Mouse (Mus musculus): Measurements from ENCODE around the gene Zfp655. TPM values are rescaled to one million over a fixed set of nuclear protein-coding genes. Genes with fewer than 3 reads are reported as not detected.

Zfp655 gene
- total and polyA plus RNA-seq, 3 experiments: 18.1 to 24.6 (median 20.7) TPM

- Histone ChIP-seq H3K27ac (ENCODE audit: insufficient read depth, low read depth) (no peak overlapping the region), H3K36me3 (replicated peaks in 1 of 2; ENCODE audit: control insufficient read depth in 1 of 2, insufficient read depth in 1 of 2, low read length in 1 of 2) (peaks cover 19 to 21% of the 10 kb centered on the region in 2 experiments), H3K9ac (ENCODE audit: insufficient read depth, low read depth) (no peak overlapping the region), H3K79me2 (replicated peaks; ENCODE audit: control insufficient read depth, extremely low read depth, insufficient read depth, poor library complexity, severe bottlenecking) (peaks cover 20% of the 10 kb centered on the region), H3K4me3 (replicated peaks in 1 of 3; ENCODE audit: low read depth in 2 of 3, low read length in 2 of 3, poor library complexity in 1 of 3) (no peak overlapping the region), H3K27me3 (replicated peaks) (no peaks in the 10 kb centered on the region), H3K4me1 (ENCODE audit: control insufficient read depth in 1 of 2, insufficient read depth in 2 of 2) (peaks cover 6 to 41% of the 10 kb centered on the region in 2 experiments; a peak in 3 of 4 replicates), H3K9me3 (replicated peaks; ENCODE audit: low read length) (no peaks in the 10 kb centered on the region), H3K4me2 (ENCODE audit: insufficient read depth, low read depth, poor library complexity, severe bottlenecking) (no peak overlapping the region)
- TF ChIP-seq ZKSCAN1 (IDR thresholded peaks at IDR 0.05; ENCODE audit: borderline replicate concordance, low read depth, low read length): no peak
- TF ChIP-seq CTCF (conservative IDR thresholded peaks at IDR 0.05 in 1 of 2, IDR thresholded peaks at IDR 0.05 in 1 of 2; ENCODE audit: low read depth in 2 of 2, low read length in 2 of 2): peak in 1 of 2 experiments; percentile 30; a peak in 2 of 4 replicates
- in situ Hi-C loops (cut with MboI; ENCODE audit: low pct_ligation_motif_present, low pct_unique_long_range_greater_than_20kb, low sequenced_read_pairs): no loop called here
- dilution Hi-C loops (cut with MboI; ENCODE audit: extremely low pct_ligation_motif_present, extremely low pct_unique_long_range_greater_than_20kb, low sequenced_read_pairs): no loop called here
- DNase-seq (ENCODE audit: extremely low read depth): no peak
Measured at GRCm38 (mm10) chr5:145202446-145202845, 29.1 kb upstream of the Zfp655 start.

- Histone ChIP-seq H3K4me1 (ENCODE audit: control insufficient read depth in 1 of 2, insufficient read depth in 2 of 2) (peaks cover 3 to 35% of the 10 kb centered on the region in 2 experiments; a peak in 3 of 4 replicates), H3K9me3 (replicated peaks; ENCODE audit: low read length) (no peaks in the 10 kb centered on the region), H3K9ac (ENCODE audit: insufficient read depth, low read depth) (peak within 1 kb of the TSS; percentile 85), H3K36me3 (replicated peaks in 1 of 2; ENCODE audit: control insufficient read depth in 1 of 2, insufficient read depth in 1 of 2, low read length in 1 of 2) (peaks cover 10 to 14% of the 10 kb centered on the region in 2 experiments), H3K4me2 (ENCODE audit: insufficient read depth, low read depth, poor library complexity, severe bottlenecking) (peak within 1 kb of the TSS; percentile 65), H3K4me3 (replicated peaks in 1 of 3; ENCODE audit: low read depth in 2 of 3, low read length in 2 of 3, poor library complexity in 1 of 3) (peak within 1 kb of the TSS; percentile 65 to 80 (median 66)), H3K79me2 (replicated peaks; ENCODE audit: control insufficient read depth, extremely low read depth, insufficient read depth, poor library complexity, severe bottlenecking) (peaks cover 20% of the 10 kb centered on the region), H3K27ac (ENCODE audit: insufficient read depth, low read depth) (peak within 1 kb of the TSS; percentile 41), H3K27me3 (replicated peaks) (no peaks in the 10 kb centered on the region)
- in situ Hi-C loops (cut with MboI; ENCODE audit: low pct_ligation_motif_present, low pct_unique_long_range_greater_than_20kb, low sequenced_read_pairs): no loop called here
- dilution Hi-C loops (cut with MboI; ENCODE audit: extremely low pct_ligation_motif_present, extremely low pct_unique_long_range_greater_than_20kb, low sequenced_read_pairs): no loop called here
- DNase-seq (ENCODE audit: extremely low read depth): peak; percentile 99
- TF ChIP-seq CHD2 (IDR thresholded peaks at IDR 0.05; ENCODE audit: low read length): peak; percentile 54
- TF ChIP-seq HCFC1 (IDR thresholded peaks at IDR 0.05; ENCODE audit: low read depth, low read length): peak; percentile 84
- TF ChIP-seq USF2 (conservative IDR thresholded peaks at IDR 0.05; ENCODE audit: low read depth, low read length): no peak
- no peak for TF ChIP-seq USF1 (IDR thresholded peaks at IDR 0.05; ENCODE audit: low read depth, low read length)
- TF ChIP-seq UBTF (IDR thresholded peaks at IDR 0.05; ENCODE audit: low read depth, low read length): no peak
- no peak; the same call in 1 of the 2 replicates for TF ChIP-seq ETS1 (conservative IDR thresholded peaks at IDR 0.05; ENCODE audit: low read depth, low read length)
- peak; percentile 19; the same call in 1 of the 2 replicates for TF ChIP-seq E2F4 (IDR thresholded peaks at IDR 0.05; ENCODE audit: insufficient replicate concordance, low read depth, low read length)
- TF ChIP-seq MAZ (IDR thresholded peaks at IDR 0.05; ENCODE audit: low read depth, low read length): peak; percentile 35; the same call in 1 of the 2 replicates
- TF ChIP-seq MYC (IDR thresholded peaks at IDR 0.05; ENCODE audit: low read depth, low read length): no peak; the same call in 1 of the 2 replicates
- TF ChIP-seq CHD1 (IDR thresholded peaks at IDR 0.05; ENCODE audit: low read depth, low read length): no peak
- TF ChIP-seq EP300 (IDR thresholded peaks at IDR 0.05; ENCODE audit: low read length): no peak
- no peak for TF ChIP-seq RAD21 (IDR thresholded peaks at IDR 0.05; ENCODE audit: low read depth, low read length)
- TF ChIP-seq ZNF384 (IDR thresholded peaks at IDR 0.05; ENCODE audit: low read depth, low read length): no peak
- no peak for TF ChIP-seq POLR2AphosphoS2 (IDR thresholded peaks at IDR 0.05; ENCODE audit: low read depth, low read length)
- TF ChIP-seq RCOR1 (conservative IDR thresholded peaks at IDR 0.05; ENCODE audit: low read depth, low read length): no peak
- TF ChIP-seq IRF4 (IDR thresholded peaks at IDR 0.05; ENCODE audit: low read depth, low read length): peak; percentile 45; the same call in 1 of the 2 replicates
- peak; percentile 76; the same call in 1 of the 2 replicates for TF ChIP-seq GABPA (IDR thresholded peaks at IDR 0.05; ENCODE audit: insufficient replicate concordance, low read depth, low read length)
- TF ChIP-seq PAX5 (IDR thresholded peaks at IDR 0.05; ENCODE audit: low read length): no peak
- no peak for TF ChIP-seq JUN (IDR thresholded peaks at IDR 0.05; ENCODE audit: insufficient read depth, low read depth, low read length)
- TF ChIP-seq NRF1 (IDR thresholded peaks at IDR 0.05; ENCODE audit: low read depth, low read length): peak; percentile 13; the same call in 1 of the 2 replicates
- TF ChIP-seq ZKSCAN1 (IDR thresholded peaks at IDR 0.05; ENCODE audit: borderline replicate concordance, low read depth, low read length): no peak
- TF ChIP-seq TBP (conservative IDR thresholded peaks at IDR 0.05; ENCODE audit: low read depth, low read length): peak; percentile 89; the same call in 1 of the 2 replicates
- peak; percentile 92 for TF ChIP-seq SIN3A (IDR thresholded peaks at IDR 0.05; ENCODE audit: low read length)
- peak; percentile 91 for TF ChIP-seq ELF1 (IDR thresholded peaks at IDR 0.05; ENCODE audit: low read depth, low read length)
- TF ChIP-seq TCF12 (IDR thresholded peaks at IDR 0.05; ENCODE audit: low read depth, low read length): peak; percentile 45; the same call in 1 of the 2 replicates
- TF ChIP-seq ZC3H11A (IDR thresholded peaks at IDR 0.05; ENCODE audit: low read depth, low read length): no peak
- TF ChIP-seq POLR2A (IDR thresholded peaks at IDR 0.05; ENCODE audit: low read depth, low read length): peak; percentile 80
- peak; percentile 30; the same call in 1 of the 2 replicates for TF ChIP-seq JUND (conservative IDR thresholded peaks at IDR 0.05; ENCODE audit: low read depth, low read length)
- TF ChIP-seq MXI1 (IDR thresholded peaks at IDR 0.05; ENCODE audit: low read depth, low read length): peak; percentile 77
- TF ChIP-seq SMC3 (IDR thresholded peaks at IDR 0.05; ENCODE audit: low read depth, low read length): no peak
Measured at GRCm38 (mm10) chr5:145203936-145204691, 27.4 kb upstream of the Zfp655 start, which contains the start of gene Zkscan5. TSS of gene Zkscan5 (plus strand) at chr5:145204562.
